Mouse (Mus musculus) MN1 (cell line): ENCODE results near the gene Zfp980.
A peak's percentile ranks its signal among the peaks of the same experiment; 100 is the strongest.
"Not testable (repeated sequence)": the region's sequence is repeated elsewhere in the genome, so short reads cannot be mapped to it uniquely, and the experiment has no call there.

Source experiments
- DNase-seq: peaks from one replicate; pipeline ENCODE4 v3.0.0-alpha.2; 2016; ENCODE audit warnings: low spot score

Zfp980 gene

GRCm38 (mm10) chr4:145670385-145670784 is at the start of gene Zfp980:
Zfp980 (plus strand) TSS chr4:145670685.
- DNase-seq: not testable (repeated sequence)

GRCm38 (mm10) chr4:145640416-145641185 is 29.9 kb upstream of the Zfp980 start:
- not testable (repeated sequence) for DNase-seq

GRCm38 (mm10) chr4:145674286-145674780 is 3.8 kb downstream of the Zfp980 start:
- DNase-seq: not testable (repeated sequence)

GRCm38 (mm10) chr4:145680217-145680616 is 9.7 kb downstream of the Zfp980 start:
- DNase-seq: not testable (repeated sequence)

- DNase-seq: not testable (repeated sequence)
These were observed 10.3 kb downstream of the Zfp980 start for GRCm38 (mm10) chr4:145680672-145681387.

- not testable (repeated sequence) for DNase-seq
These were observed 11.5 kb downstream of the Zfp980 start for GRCm38 (mm10) chr4:145682021-145682420.

GRCm38 (mm10) chr4:145683024-145683766 is 12.7 kb downstream of the Zfp980 start:
- not testable (repeated sequence) for DNase-seq

GRCm38 (mm10) chr4:145686061-145686460 is 15.6 kb downstream of the Zfp980 start:
- DNase-seq: not testable (repeated sequence)

- peak; percentile 5 for DNase-seq
These were observed 74.6 kb downstream of the Zfp980 start for GRCm38 (mm10) chr4:145744935-145745644.

GRCm38 (mm10) chr4:145745645-145745991 is 75.1 kb downstream of the Zfp980 start:
- not testable (repeated sequence) for DNase-seq
